Mouse (Mus musculus): Measurements from ENCODE around the gene Stard13.

- no peak for TF ChIP-seq POLR2A (IDR thresholded peaks at IDR 0.05; ENCODE audit: extremely low read depth, insufficient read depth, low read length)
- TF ChIP-seq CTCF (IDR thresholded peaks at IDR 0.05; ENCODE audit: low read depth, low read length) = no peak
These were observed 198.7 kb downstream of the Stard13 start for GRCm38 (mm10) chr5:151034715-151035512.
